Mouse (Mus musculus) bone marrow, adult 2 months (tissue): Measurements from ENCODE around the gene Mib2.

ENCODE experiments used
- CTCF ChIP-seq: fragments of 200-500 bp; IDR thresholded peaks from 2 replicates; pipeline ENCODE4 v1.5.1; 2011; ENCODE audit warnings: low read length, control low read depth; ENCODE audit not compliant: control insufficient read depth, insufficient read depth
- POLR2A ChIP-seq: fragments of 200-500 bp; IDR thresholded peaks from 2 replicates; pipeline ENCODE4 v1.6.1; 2011; ENCODE audit warnings: low read depth, mild to moderate bottlenecking, control low read depth, low read length, borderline replicate concordance; ENCODE audit not compliant: control insufficient read depth

DNA sequence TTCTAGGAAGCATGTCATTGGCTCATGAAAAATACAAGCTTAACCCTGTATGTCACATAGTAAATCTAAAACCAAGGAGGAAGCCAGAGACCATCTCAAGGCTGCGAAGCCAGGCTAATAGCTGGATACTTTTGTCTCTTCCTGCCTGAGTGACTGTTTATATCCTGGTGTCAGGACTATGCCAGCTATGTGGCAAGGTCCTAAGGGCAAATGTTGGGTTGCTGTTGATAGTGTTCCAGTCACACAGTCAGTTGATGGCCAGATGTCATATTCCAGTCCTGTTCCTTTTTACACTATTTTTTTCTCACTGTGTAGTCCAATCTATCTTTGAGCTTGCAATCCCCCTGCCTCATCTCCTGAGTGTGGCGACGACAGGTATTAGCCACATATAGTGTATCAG lies 55.7 kb downstream of the Mib2 start:
- TF ChIP-seq CTCF (no peak), POLR2A (no peak)
